Mouse (Mus musculus): Measurements from ENCODE around the gene Tmem161a. TPM values are rescaled to one million over a fixed set of nuclear protein-coding genes. Genes with fewer than 3 reads are reported as not detected.
A peak's percentile ranks its signal among the peaks of the same experiment; 100 is the strongest.

Tmem161a gene
- polyA plus RNA-seq, 1 experiment from 2014 or later = 50.2 TPM

DNA sequence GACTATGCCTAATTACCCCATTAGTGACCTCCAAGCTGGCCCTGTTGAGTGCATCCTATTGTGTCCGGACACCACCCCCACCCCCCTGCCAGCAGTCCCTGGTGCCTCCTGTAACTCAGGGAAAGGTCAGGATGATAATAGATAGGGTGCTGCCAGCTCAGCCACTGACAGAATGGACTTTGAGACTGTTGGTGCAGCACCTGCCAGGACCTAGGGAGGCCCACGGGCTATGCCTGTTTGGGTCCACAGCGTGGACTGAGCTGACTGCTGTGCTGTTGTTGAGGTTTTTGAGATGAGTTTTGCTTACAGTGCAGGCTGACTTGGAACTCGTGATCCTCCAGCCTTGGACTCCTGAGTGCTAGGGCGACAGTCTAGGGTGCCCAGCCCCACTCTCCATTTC lies 21.1 kb downstream of the Tmem161a start:
- no peak overlapping the region for H3K4me2 ChIP-seq
- no peaks in the 10 kb centered on the region for H3K9me3 ChIP-seq (replicated peaks)
- no peak for ATAC-seq
- H3K9ac ChIP-seq = peak overlapping the region; percentile 16; the same call in 1 of the 2 replicates
- no peaks in the 10 kb centered on the region for H3K27me3 ChIP-seq
- no peak overlapping the region for H3K27ac ChIP-seq
- H3K4me3 ChIP-seq = no peak overlapping the region
- WGBS = 74% methylated on average over 5 of the region's 5 CpGs
- H3K36me3 ChIP-seq (ENCODE audit: poor library complexity, severe bottlenecking) = no peaks in the 10 kb centered on the region
- peaks cover 7% of the 10 kb centered on the region; the same call in 1 of the 2 replicates for H3K4me1 ChIP-seq

DNA sequence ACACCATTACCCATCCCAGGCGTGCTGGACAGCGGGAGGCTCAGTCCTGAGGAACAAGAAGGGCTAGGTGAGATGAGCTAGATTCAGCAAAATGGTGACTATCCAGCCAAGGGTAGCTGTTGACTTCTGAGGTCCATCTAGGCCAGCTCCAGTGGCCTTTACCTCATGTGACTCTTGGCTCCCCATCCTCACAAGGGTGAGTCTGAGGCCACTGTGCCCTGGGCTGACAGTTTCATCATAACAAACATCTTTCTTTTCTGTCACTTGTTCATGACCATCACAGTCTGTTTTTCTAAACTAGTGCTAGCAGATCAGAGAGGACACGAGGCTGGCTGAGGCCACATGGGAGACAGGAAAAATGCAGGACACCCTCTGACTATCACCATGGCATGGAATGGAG lies 22.0 kb downstream of the Tmem161a start:
- no peak overlapping the region for H3K4me3 ChIP-seq
- H3K9me3 ChIP-seq (replicated peaks) = no peaks in the 10 kb centered on the region
- no peak overlapping the region for H3K4me2 ChIP-seq
- H3K9ac ChIP-seq = no peak overlapping the region; the same call in 1 of the 2 replicates
- no peak overlapping the region for H3K27ac ChIP-seq
- no peaks in the 10 kb centered on the region for H3K27me3 ChIP-seq
- ATAC-seq = no peak
- H3K36me3 ChIP-seq (ENCODE audit: poor library complexity, severe bottlenecking) = no peaks in the 10 kb centered on the region
- peaks cover 12% of the 10 kb centered on the region; the same call in 1 of the 2 replicates for H3K4me1 ChIP-seq
- WGBS = 89% methylated on average over 3 of the region's 3 CpGs

- Histone ChIP-seq H3K9me3 (replicated peaks) (no peaks in the 10 kb centered on the region), H3K27ac (no peak overlapping the region), H3K4me3 (no peak overlapping the region), H3K4me1 (peaks cover 20% of the 10 kb centered on the region; the same call in 1 of the 2 replicates), H3K4me2 (no peak overlapping the region), H3K27me3 (no peaks in the 10 kb centered on the region), H3K36me3 (ENCODE audit: poor library complexity, severe bottlenecking) (no peaks in the 10 kb centered on the region), H3K9ac (no peak overlapping the region)
- no peak for ATAC-seq
- 76% methylated on average over 2 of the region's 2 CpGs for WGBS
Observed at GRCm38 (mm10) chr8:70195762-70196161, 23.6 kb downstream of the Tmem161a start.

- H3K9me3 ChIP-seq (replicated peaks) = no peaks in the 10 kb centered on the region
- no peak overlapping the region for H3K4me3 ChIP-seq
- H3K4me2 ChIP-seq = no peak overlapping the region
- no peak for ATAC-seq
- 35% methylated on average over 7 of the region's 7 CpGs for WGBS
- peaks cover 21% of the 10 kb centered on the region; the same call in 1 of the 2 replicates for H3K4me1 ChIP-seq
- no peaks in the 10 kb centered on the region for H3K36me3 ChIP-seq (ENCODE audit: poor library complexity, severe bottlenecking)
- H3K27me3 ChIP-seq = no peaks in the 10 kb centered on the region
- H3K9ac ChIP-seq = peak overlapping the region; percentile 34
- no peak overlapping the region for H3K27ac ChIP-seq
Observed at GRCm38 (mm10) chr8:70197603-70198002, 25.4 kb downstream of the Tmem161a start.

- H3K4me1 ChIP-seq = peaks cover 21% of the 10 kb centered on the region; the same call in 1 of the 2 replicates
- H3K27me3 ChIP-seq = no peaks in the 10 kb centered on the region
- 72% methylated on average over 5 of the region's 5 CpGs for WGBS
- peak; percentile 67 for ATAC-seq
- H3K4me2 ChIP-seq = no peak overlapping the region
- H3K9ac ChIP-seq = no peak overlapping the region
- H3K4me3 ChIP-seq = no peak overlapping the region
- H3K27ac ChIP-seq = peak overlapping the region; percentile 48
- no peaks in the 10 kb centered on the region for H3K36me3 ChIP-seq (ENCODE audit: poor library complexity, severe bottlenecking)
- H3K9me3 ChIP-seq (replicated peaks) = no peaks in the 10 kb centered on the region
Observed at GRCm38 (mm10) chr8:70200098-70200681, 28.0 kb downstream of the Tmem161a start.

DNA sequence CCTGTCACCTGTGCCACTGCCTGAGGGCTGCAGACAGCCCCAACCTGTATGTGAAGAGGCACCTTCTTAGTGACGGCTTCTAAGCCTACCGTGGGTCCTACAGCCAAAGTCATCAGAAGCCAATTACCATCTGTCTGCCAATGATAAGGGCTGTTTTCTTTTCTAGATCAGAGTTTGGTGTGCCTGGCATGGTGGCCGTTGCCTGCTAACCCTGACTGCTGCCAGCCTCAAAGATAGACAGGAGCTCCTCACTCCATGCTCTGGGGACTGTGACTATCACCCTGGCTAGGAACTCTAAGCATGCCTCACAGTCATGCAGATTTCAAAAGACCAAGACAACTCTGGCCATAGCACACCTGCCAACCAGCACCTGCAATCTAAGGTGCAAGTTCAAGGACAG lies 29.3 kb downstream of the Tmem161a start:
- H3K4me1 ChIP-seq = peaks cover 21% of the 10 kb centered on the region; the same call in 1 of the 2 replicates
- 90% methylated on average over 3 of the region's 3 CpGs for WGBS
- no peak overlapping the region for H3K9ac ChIP-seq
- no peak overlapping the region for H3K4me3 ChIP-seq
- H3K27ac ChIP-seq = no peak overlapping the region
- H3K4me2 ChIP-seq = no peak overlapping the region
- H3K27me3 ChIP-seq = no peaks in the 10 kb centered on the region
- no peak for ATAC-seq
- H3K36me3 ChIP-seq (ENCODE audit: poor library complexity, severe bottlenecking) = no peaks in the 10 kb centered on the region
- no peaks in the 10 kb centered on the region for H3K9me3 ChIP-seq (replicated peaks)

DNA sequence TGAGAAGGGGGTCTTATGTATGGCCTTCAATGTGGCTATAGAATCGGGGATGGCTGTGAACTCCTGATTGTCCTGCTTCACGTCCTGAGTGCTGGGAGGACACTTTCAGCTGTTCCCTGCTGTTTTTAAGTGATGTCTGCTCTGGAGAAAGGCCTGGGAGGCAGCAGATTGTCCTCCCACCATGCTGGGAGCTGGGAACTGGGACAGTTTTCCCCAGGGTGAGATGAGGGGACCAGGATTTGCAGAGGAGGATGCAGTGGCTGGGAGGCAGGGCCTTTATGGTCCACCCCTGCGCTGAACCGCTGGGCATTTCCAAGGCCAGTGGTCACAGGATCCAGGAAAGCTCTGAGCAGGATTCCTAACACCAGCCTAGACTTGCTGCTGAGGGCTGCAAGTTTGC lies 30.9 kb downstream of the Tmem161a start:
- WGBS = 77% methylated on average over 4 of the region's 4 CpGs
- Histone ChIP-seq H3K36me3 (ENCODE audit: poor library complexity, severe bottlenecking) (no peaks in the 10 kb centered on the region), H3K4me2 (no peak overlapping the region), H3K27me3 (0 out of 2 replicates have a peak, but pooled peaks cover under 1% of the 10 kb centered on the region), H3K9me3 (replicated peaks) (no peaks in the 10 kb centered on the region), H3K9ac (no peak overlapping the region), H3K27ac (no peak overlapping the region), H3K4me3 (no peak overlapping the region), H3K4me1 (peaks cover 15% of the 10 kb centered on the region; the same call in 1 of the 2 replicates)
- no peak for ATAC-seq

GRCm38 (mm10) chr8:70204757-70205156 lies 32.6 kb downstream of the Tmem161a start:
- H3K27ac ChIP-seq = no peak overlapping the region
- peaks cover 15% of the 10 kb centered on the region for H3K27me3 ChIP-seq
- no peak for ATAC-seq
- H3K36me3 ChIP-seq (ENCODE audit: poor library complexity, severe bottlenecking) = no peaks in the 10 kb centered on the region
- no peak overlapping the region for H3K9ac ChIP-seq
- H3K4me1 ChIP-seq = peaks cover 9% of the 10 kb centered on the region; the same call in 1 of the 2 replicates
- WGBS = 80% methylated on average over 1 of the region's 1 CpGs
- no peak overlapping the region for H3K4me3 ChIP-seq
- H3K4me2 ChIP-seq = no peak overlapping the region
- H3K9me3 ChIP-seq (replicated peaks) = no peaks in the 10 kb centered on the region

- 21% methylated on average over 1 of the region's 1 CpGs for WGBS
- Histone ChIP-seq H3K4me3 (no peak overlapping the region), H3K9me3 (replicated peaks) (no peaks in the 10 kb centered on the region), H3K27me3 (peaks cover 31% of the 10 kb centered on the region), H3K4me2 (no peak overlapping the region), H3K9ac (no peak overlapping the region), H3K27ac (no peak overlapping the region), H3K36me3 (ENCODE audit: poor library complexity, severe bottlenecking) (no peaks in the 10 kb centered on the region), H3K4me1 (peaks cover 10% of the 10 kb centered on the region)
- no peak for ATAC-seq
Observed at GRCm38 (mm10) chr8:70208130-70208529, 36.0 kb downstream of the Tmem161a start.

DNA sequence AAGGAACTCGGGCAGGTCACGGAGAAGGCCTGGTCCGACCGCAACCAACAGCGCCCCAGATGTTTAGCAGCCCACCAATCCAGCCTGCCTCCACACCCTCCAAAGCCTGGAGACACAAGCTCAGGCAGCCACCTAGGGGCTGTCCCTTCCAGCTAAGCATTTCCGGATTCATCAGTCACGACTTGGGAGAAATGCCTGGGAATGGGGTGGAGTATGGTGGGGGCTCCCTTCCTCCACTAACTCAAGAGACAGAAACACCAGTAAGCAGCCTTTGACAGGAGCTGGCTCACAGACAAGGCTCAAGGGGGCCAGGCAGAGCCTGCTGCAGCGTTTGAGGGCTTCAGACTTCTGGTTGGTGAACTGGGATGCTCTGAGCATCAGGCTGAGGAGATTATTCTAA lies 38.4 kb downstream of the Tmem161a start:
- peaks cover 13% of the 10 kb centered on the region for H3K4me1 ChIP-seq
- no peaks in the 10 kb centered on the region for H3K36me3 ChIP-seq (ENCODE audit: poor library complexity, severe bottlenecking)
- H3K27ac ChIP-seq = no peak overlapping the region
- WGBS = 39% methylated on average over 8 of the region's 8 CpGs
- no peak for ATAC-seq
- no peaks in the 10 kb centered on the region for H3K9me3 ChIP-seq (replicated peaks)
- H3K4me3 ChIP-seq = 0 out of 2 replicates have a peak overlapping the region, but pooled peaks have one; percentile 60
- H3K9ac ChIP-seq = no peak overlapping the region
- peak overlapping the region; percentile 96; the same call in 1 of the 2 replicates for H3K4me2 ChIP-seq
- H3K27me3 ChIP-seq = peaks cover 41% of the 10 kb centered on the region

DNA sequence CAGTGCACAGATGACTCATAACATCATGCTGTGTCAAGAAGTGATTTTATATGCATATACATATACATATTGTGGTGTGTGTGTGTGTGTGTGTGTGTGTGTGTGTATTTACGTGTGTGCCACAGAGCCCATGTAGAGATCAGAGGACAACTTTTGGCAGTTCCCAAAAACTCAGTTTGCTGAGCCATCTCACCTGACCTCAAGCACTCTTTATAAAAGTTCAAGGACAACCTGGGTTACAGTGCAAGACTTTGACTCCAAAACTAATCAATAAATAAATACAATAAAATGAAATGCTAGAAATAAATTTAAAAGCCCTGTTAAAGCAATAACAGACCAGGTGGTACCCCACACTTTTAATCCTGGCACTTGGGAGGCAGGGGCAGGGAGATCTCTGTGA lies 39.1 kb downstream of the Tmem161a start:
- H3K4me3 ChIP-seq = peak overlapping the region; percentile 60
- 100% methylated on average over 1 of the region's 1 CpGs for WGBS
- peaks cover 13% of the 10 kb centered on the region for H3K4me1 ChIP-seq
- H3K27me3 ChIP-seq = peaks cover 42% of the 10 kb centered on the region
- peak overlapping the region; percentile 63 for H3K9ac ChIP-seq
- no peak overlapping the region for H3K27ac ChIP-seq
- no peaks in the 10 kb centered on the region for H3K9me3 ChIP-seq (replicated peaks)
- H3K4me2 ChIP-seq = peak overlapping the region; percentile 96
- ATAC-seq = no peak
- H3K36me3 ChIP-seq (ENCODE audit: poor library complexity, severe bottlenecking) = no peaks in the 10 kb centered on the region

- Histone ChIP-seq H3K4me1 (peaks cover 13% of the 10 kb centered on the region), H3K4me3 (peak overlapping the region; percentile 60), H3K4me2 (peak overlapping the region; percentile 96), H3K27me3 (peaks cover 42% of the 10 kb centered on the region), H3K9me3 (replicated peaks) (no peaks in the 10 kb centered on the region), H3K9ac (peak overlapping the region; percentile 63), H3K27ac (no peak overlapping the region), H3K36me3 (ENCODE audit: poor library complexity, severe bottlenecking) (no peaks in the 10 kb centered on the region)
- no peak for ATAC-seq
- 2% methylated on average over 31 of the region's 31 CpGs for WGBS
Observed at GRCm38 (mm10) chr8:70211726-70212111, 39.6 kb downstream of the Tmem161a start.

Data from forebrain, embryonic 13.5 days (tissue).